Mouse (Mus musculus) gastrocnemius, postnatal 4 days (tissue): ENCODE data around the gene Gm20388. TPM values are rescaled to one million over a fixed set of nuclear protein-coding genes. Genes with fewer than 3 reads are reported as not detected.

ENCODE experiments used
- DNase-seq, 2 experiments: peaks; one replicate each; pipeline ENCODE4 v3.0.0; 2021 to 2022; ENCODE audit warnings: low spot score in 2 of 2, mixed read lengths in 2 of 2
- microRNA-seq: library from miRNA; unstranded; fragments of <30 nt; microRNA quantifications from one replicate; pipeline ENCODE4 v1.2.0, GENCODE M21; 2021
- total RNA-seq, 2 experiments: library from RNA; stranded (reverse); gene quantifications; 2 replicates each; pipeline ENCODE4 v1.2.3; 2021

Gene Gm20388
- total RNA-seq, 2 experiments from 2014 or later, result 12.8 to 22.8 TPM

- DNase-seq, result no peak
Observed at GRCm38 (mm10) chr8:124392271-124393012, 4481.8 kb downstream of the Gm20388 start.

- no peak for DNase-seq
Observed at GRCm38 (mm10) chr8:124393013-124393412, 4482.4 kb downstream of the Gm20388 start.

- DNase-seq, result no peak
Observed at GRCm38 (mm10) chr8:124393927-124394326, 4483.3 kb downstream of the Gm20388 start.

- no peak for DNase-seq
Observed at GRCm38 (mm10) chr8:124394951-124395350, 4484.3 kb downstream of the Gm20388 start.

Small RNA genes within 50 kb of the gene (microRNA-seq; reads per million reads assigned to microRNA genes)
- gene Gm22715 (not detected), gene Gm24366 (not detected), gene Gm27530 (not detected), gene Mir1967 (not detected), gene Mir6396 (not detected), gene Mir7079 (0.63 reads per million), gene Mir7080 (not detected), gene Mir7237 (not detected), gene Mir7687 (0.63 reads per million)

Other genes with a start within 250 kb of the Gm20388 start
- 10 to 100 TPM; 56.9 to 59.7 TPM for gene Wfdc1, start 244.5 kb upstream of the Gm20388 start, total RNA-seq
- gene Atp2c2, start 210.8 kb upstream of the Gm20388 start, total RNA-seq, result not detected
- 1 to 10 TPM; 6.4 to 7.8 TPM for gene Tldc1, start 132.4 kb upstream of the Gm20388 start, total RNA-seq
- 10 to 100 TPM; 68.5 to 82.9 TPM for gene Cotl1, start 70.3 kb upstream of the Gm20388 start, total RNA-seq
- 1 to 10 TPM; 4.0 to 4.8 TPM for gene Klhl36, start 48.6 kb upstream of the Gm20388 start, total RNA-seq
- gene Usp10, start 481 bp upstream of the Gm20388 start, total RNA-seq, result 10 to 100 TPM; 70.5 to 75.0 TPM
- 1 to 10 TPM; 1.3 to 3.0 TPM for gene Crispld2, start 81.6 kb downstream of the Gm20388 start, total RNA-seq
- 10 to 100 TPM; 29.0 to 29.9 TPM for gene Zdhhc7, start 190.6 kb downstream of the Gm20388 start, total RNA-seq
- 10 to 100 TPM; 13.0 to 14.2 TPM for gene 6430548M08Rik, start 203.3 kb downstream of the Gm20388 start, total RNA-seq